Mouse (Mus musculus) midbrain, embryonic 14.5 days (tissue): ENCODE measurements around the gene Gpr15. TPM values are rescaled to one million over a fixed set of nuclear protein-coding genes. Genes with fewer than 3 reads are reported as not detected.

Experiments used
- ATAC-seq: fragments of 200-750 bp; cut with Nextera tagmentation; 2 replicates; pipeline ENCODE4 v1.8.0; 2017; ENCODE audit warnings: moderate number of reproducible peaks, moderate library complexity; ENCODE audit not compliant: low FRiP score, low TSS enrichment
- DNase-seq: peaks from one replicate; pipeline ENCODE4 v3.0.0-alpha.2; 2015
- H3K27ac ChIP-seq: fragments of 300-500 bp; sonication (generic); replicated peaks from 2 replicates; pipeline ENCODE4 v1.5.1; 2014; ENCODE audit warnings: mild to moderate bottlenecking, low read depth, low read length, moderate library complexity
- H3K27me3 ChIP-seq: fragments of 300-500 bp; sonication (generic); 2 replicates; pipeline ENCODE4 v1.6.1; 2014; ENCODE audit warnings: low read length, control low read depth, mixed read lengths; ENCODE audit not compliant: control insufficient read depth, insufficient read depth
- H3K36me3 ChIP-seq: fragments of 300-500 bp; sonication (generic); 2 replicates; pipeline ENCODE4 v1.6.1; 2014; ENCODE audit warnings: low read length, control low read depth; ENCODE audit not compliant: control insufficient read depth, insufficient read depth
- H3K4me1 ChIP-seq: fragments of 300-500 bp; sonication (generic); 2 replicates; pipeline ENCODE4 v1.6.1; 2014; ENCODE audit warnings: mild to moderate bottlenecking, antibody characterized with exemption, low read length, control low read depth; ENCODE audit not compliant: control insufficient read depth, insufficient read depth
- H3K4me2 ChIP-seq: fragments of 300-500 bp; sonication (generic); 2 replicates; pipeline ENCODE4 v1.6.1; 2014; ENCODE audit warnings: mild to moderate bottlenecking, low read length, moderate library complexity
- H3K4me3 ChIP-seq: fragments of 300-500 bp; sonication (generic); replicated peaks from 2 replicates; pipeline ENCODE4 v1.5.1; 2014; ENCODE audit warnings: low read depth, low read length
- H3K9ac ChIP-seq: fragments of 300-500 bp; sonication (generic); replicated peaks from 2 replicates; pipeline ENCODE4 v1.6.1; 2014; ENCODE audit warnings: mild to moderate bottlenecking, low read length, moderate library complexity
- H3K9me3 ChIP-seq: fragments of 300-500 bp; sonication (generic); 2 replicates; pipeline ENCODE4 v1.6.1; 2016; ENCODE audit warnings: low read length, control low read depth, mixed read lengths; ENCODE audit not compliant: control insufficient read depth
- WGBS: fragments of 180-500 bp; shearing (Covaris S2); extraction: QIAGEN DNeasy Blood & Tissue Kit; methylation state at CpG from one replicate; pipeline ENCODE4 v1.1.7; 2014; 5-methylcytosine and 5-hydroxymethylcytosine counted together
- polyA plus RNA-seq: library from polyadenylated mRNA; unstranded; fragments of >200 nt; fragmentation: Nextera tagmentation; extraction: Ambion mirVana; gene quantifications from 2 replicates; pipeline ENCODE4 v1.2.1, GENCODE M21; 2014

Gpr15 gene
- polyA plus RNA-seq = 0.13 TPM in 1 of 2 replicates, not detected in the other

DNA sequence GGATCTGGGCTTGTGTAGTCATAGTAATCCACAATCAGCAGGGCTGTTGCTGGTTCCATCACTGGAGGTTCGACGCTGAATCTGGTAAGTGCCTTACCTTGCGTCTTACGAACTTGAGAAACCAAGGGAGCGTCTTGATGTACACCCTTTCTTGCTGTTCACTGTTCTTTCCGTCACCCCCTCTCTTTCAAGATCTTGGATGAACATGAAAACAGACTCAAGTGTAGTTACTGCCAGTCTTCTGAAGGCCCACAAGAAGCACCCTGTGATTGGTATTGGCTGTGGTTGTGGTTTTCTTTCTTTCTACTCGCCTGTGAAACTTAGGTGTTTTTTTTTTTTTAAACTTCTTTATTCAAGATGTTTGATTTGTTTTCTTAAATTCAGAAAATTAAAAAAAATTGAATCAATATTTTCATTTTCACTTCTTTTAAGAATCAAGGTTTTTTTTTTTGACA lies at the start of gene Gpr15:
Gene Gpr15 (minus strand): TSS at position 405 of the 455 bp plus-strand sequence.
- H3K36me3 ChIP-seq = no peaks in the 10 kb centered on the region
- WGBS = 94% methylated on average over 7 of the region's 7 CpGs
- no peak within 1 kb of the TSS for H3K4me3 ChIP-seq
- H3K4me1 ChIP-seq = no peaks in the 10 kb centered on the region
- no peaks in the 10 kb centered on the region for H3K27me3 ChIP-seq
- no peak within 1 kb of the TSS for H3K9ac ChIP-seq
- no peaks in the 10 kb centered on the region for H3K9me3 ChIP-seq
- no peak within 1 kb of the TSS for H3K4me2 ChIP-seq
- no peak for ATAC-seq
- DNase-seq = no peak
- no peak within 1 kb of the TSS for H3K27ac ChIP-seq

DNA sequence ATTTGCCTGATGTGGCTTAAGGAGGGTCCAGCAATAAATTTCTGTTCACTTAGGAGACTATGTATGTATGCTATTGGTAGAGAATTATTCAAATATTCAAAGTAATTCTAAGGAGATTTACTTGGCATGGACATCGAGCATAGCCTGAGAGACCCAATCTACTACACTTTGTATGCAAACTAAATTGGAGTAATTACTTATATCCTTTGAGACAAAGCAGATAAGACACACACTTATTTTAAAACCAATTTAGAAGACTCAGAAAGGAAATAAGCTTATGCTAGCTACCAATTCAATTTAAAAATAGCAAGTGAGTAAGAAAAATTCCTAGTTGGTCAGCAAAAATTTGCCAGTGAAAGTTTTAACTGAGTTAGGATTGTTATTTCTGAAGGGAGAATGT lies 44.2 kb upstream of the Gpr15 start, which contains the start of gene Olfr172:
Gene Olfr172 (minus strand): TSS at position 101 of the 400 bp plus-strand sequence.
- no peaks in the 10 kb centered on the region for H3K4me1 ChIP-seq
- WGBS = 66% methylated on average over 1 of the region's 1 CpGs
- H3K36me3 ChIP-seq = no peaks in the 10 kb centered on the region
- no peak within 1 kb of the TSS for H3K4me2 ChIP-seq
- H3K4me3 ChIP-seq = no peak within 1 kb of the TSS
- ATAC-seq (no peak), DNase-seq (no peak)
- no peak within 1 kb of the TSS for H3K9ac ChIP-seq
- no peaks in the 10 kb centered on the region for H3K27me3 ChIP-seq
- peaks cover 2% of the 10 kb centered on the region; the same call in 1 of the 2 replicates for H3K9me3 ChIP-seq
- H3K27ac ChIP-seq = no peak within 1 kb of the TSS

DNA sequence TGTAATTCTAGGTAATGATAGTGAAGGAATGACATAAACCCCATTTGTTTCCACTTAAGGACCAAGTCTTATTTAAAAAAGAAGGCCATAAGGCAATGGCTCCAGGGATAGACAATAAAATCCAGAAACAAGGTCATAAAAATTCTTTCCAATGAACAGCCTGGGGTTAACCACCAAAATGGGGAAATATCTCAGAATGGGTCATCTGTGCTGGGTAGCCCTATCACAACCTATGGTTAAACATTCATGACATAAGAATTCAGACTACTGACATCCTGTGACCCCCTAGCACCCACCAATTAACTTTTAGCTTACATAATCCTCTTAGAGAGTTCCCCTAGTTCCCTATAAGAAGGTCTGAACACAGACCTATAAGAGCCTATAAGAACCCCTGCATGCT lies 37.3 kb upstream of the Gpr15 start:
- no peak overlapping the region for H3K27ac ChIP-seq
- no peaks in the 10 kb centered on the region for H3K9me3 ChIP-seq
- no peaks in the 10 kb centered on the region for H3K27me3 ChIP-seq
- H3K36me3 ChIP-seq = no peaks in the 10 kb centered on the region
- no peak overlapping the region for H3K4me2 ChIP-seq
- no peak for ATAC-seq
- DNase-seq = no peak
- H3K4me3 ChIP-seq = no peak overlapping the region
- H3K4me1 ChIP-seq = no peaks in the 10 kb centered on the region
- no peak overlapping the region for H3K9ac ChIP-seq

DNA sequence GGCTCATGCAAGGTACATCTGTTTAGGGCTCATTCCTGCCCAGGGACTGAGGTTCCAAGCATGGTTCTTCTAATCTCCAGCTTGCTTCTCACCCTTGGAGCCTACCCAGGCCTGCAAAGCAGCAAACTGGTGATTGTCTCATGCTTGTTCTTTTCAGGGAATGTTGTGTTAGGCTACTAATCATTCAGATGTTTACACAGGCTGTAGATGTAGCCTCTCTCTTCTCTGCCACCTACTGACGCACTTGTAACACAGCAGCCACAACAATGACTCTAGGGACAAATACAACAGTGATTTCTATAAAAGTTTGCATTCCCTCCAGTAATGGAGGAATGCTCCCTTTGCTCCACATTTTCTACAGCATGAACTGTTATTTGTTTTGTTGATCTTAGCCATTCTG lies 32.4 kb upstream of the Gpr15 start:
- ATAC-seq (no peak; the same call in 1 of the 2 replicates), DNase-seq (peak; percentile 8)
- Histone ChIP-seq H3K36me3 (no peaks in the 10 kb centered on the region), H3K4me1 (no peaks in the 10 kb centered on the region), H3K4me3 (no peak overlapping the region), H3K27ac (no peak overlapping the region), H3K27me3 (no peaks in the 10 kb centered on the region), H3K9me3 (no peaks in the 10 kb centered on the region), H3K9ac (no peak overlapping the region), H3K4me2 (no peak overlapping the region)
- 31% methylated on average over 1 of the region's 1 CpGs for WGBS

DNA sequence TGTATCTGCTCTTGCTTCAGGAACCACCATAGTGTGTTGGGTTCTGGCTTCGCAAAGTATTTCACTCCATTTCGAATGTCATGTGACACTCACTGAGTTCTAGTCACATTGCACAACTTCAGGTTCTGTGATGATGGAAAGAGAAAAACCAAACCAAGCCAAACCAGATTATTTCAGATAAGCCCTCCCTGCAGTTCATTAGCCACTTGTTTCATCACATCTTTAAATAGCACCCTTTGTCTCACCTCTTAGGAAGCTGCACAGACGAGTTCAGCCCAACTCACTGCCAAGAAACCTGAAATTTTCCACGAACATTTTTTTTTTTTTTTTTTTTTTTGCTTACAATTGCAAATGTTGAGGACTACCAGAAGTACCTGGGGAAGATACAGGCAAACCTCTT lies 27.8 kb upstream of the Gpr15 start:
- Histone ChIP-seq H3K4me2 (no peak overlapping the region), H3K27ac (no peak overlapping the region), H3K4me3 (no peak overlapping the region), H3K9me3 (no peaks in the 10 kb centered on the region), H3K36me3 (no peaks in the 10 kb centered on the region), H3K4me1 (no peaks in the 10 kb centered on the region), H3K9ac (no peak overlapping the region), H3K27me3 (no peaks in the 10 kb centered on the region)
- WGBS = 74% methylated on average over 4 of the region's 4 CpGs
- ATAC-seq (no peak), DNase-seq (no peak)

DNA sequence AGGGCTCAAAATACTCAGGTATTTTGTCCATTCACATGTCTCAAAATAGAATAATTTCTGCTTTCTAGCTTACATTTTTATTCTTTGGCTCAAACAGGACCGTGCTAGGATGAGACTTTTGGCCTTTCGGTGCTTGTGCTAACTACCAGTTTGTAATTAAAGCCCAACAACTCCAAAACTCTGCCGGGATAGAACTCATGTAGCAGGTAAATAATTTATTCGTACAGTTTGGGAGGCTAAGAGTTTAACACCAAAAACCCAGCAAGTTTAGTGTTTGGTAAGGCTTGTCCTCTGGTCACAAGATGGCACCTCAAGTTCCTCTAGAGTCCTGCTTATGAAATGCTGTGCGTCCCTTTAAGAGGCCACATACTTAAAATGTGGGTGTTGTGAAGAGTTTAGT lies 21.9 kb upstream of the Gpr15 start:
- Histone ChIP-seq H3K4me2 (no peak overlapping the region), H3K27ac (no peak overlapping the region), H3K27me3 (no peaks in the 10 kb centered on the region), H3K36me3 (no peaks in the 10 kb centered on the region), H3K4me1 (no peaks in the 10 kb centered on the region), H3K9ac (no peak overlapping the region), H3K9me3 (no peaks in the 10 kb centered on the region), H3K4me3 (no peak overlapping the region)
- DNase-seq = no peak
- WGBS = 90% methylated on average over 5 of the region's 5 CpGs
- no peak for ATAC-seq

DNA sequence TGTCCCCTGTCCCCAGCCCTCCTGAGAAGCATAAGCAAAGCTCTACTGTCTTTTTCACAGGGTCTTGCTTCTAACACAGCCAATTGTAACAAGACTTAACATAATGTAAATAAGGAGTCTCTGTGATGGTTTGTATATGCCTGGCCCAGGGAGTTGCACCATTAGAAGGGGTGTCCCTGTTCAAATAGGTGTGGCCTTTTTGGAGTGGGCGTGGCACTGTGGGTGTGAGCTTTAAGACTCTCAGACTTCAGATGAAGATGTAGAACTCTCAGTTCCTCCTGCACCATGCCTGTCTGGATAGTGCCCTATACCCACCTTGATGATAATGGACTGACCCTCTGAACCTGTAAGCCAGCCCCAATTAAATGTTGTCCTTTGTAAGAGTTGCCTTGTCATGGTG lies 19.9 kb upstream of the Gpr15 start:
- WGBS = 94% methylated on average over 1 of the region's 1 CpGs
- no peak overlapping the region for H3K4me2 ChIP-seq
- H3K9ac ChIP-seq = no peak overlapping the region
- ATAC-seq (no peak), DNase-seq (no peak)
- peaks cover 6% of the 10 kb centered on the region for H3K36me3 ChIP-seq
- no peaks in the 10 kb centered on the region for H3K27me3 ChIP-seq
- H3K27ac ChIP-seq = no peak overlapping the region
- no peaks in the 10 kb centered on the region for H3K9me3 ChIP-seq
- H3K4me3 ChIP-seq = no peak overlapping the region
- no peaks in the 10 kb centered on the region for H3K4me1 ChIP-seq

DNA sequence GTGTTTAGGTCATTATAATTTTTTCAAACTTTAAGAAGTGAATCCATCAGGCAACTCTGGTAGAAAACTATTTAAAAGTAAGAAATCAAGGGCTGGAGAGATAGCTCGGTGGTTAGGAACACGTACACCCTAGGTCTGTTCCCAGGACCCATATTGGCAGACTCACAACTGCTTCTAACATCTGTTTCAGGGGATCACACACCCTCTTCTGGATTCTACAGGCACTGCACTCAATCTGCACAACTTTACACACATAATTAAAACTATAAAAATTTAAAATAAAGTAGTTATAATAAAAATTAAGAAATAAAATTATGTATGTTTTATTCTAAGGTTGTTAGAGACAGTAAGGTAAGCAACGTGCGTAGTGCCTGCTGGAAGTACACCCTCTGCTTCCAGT lies 19.3 kb upstream of the Gpr15 start:
- Histone ChIP-seq H3K9me3 (no peaks in the 10 kb centered on the region), H3K9ac (no peak overlapping the region), H3K36me3 (peaks cover 11% of the 10 kb centered on the region), H3K4me1 (no peaks in the 10 kb centered on the region), H3K4me3 (no peak overlapping the region), H3K27me3 (no peaks in the 10 kb centered on the region), H3K27ac (no peak overlapping the region), H3K4me2 (no peak overlapping the region)
- 81% methylated on average over 4 of the region's 4 CpGs for WGBS
- DNase-seq (no peak), ATAC-seq (no peak)

DNA sequence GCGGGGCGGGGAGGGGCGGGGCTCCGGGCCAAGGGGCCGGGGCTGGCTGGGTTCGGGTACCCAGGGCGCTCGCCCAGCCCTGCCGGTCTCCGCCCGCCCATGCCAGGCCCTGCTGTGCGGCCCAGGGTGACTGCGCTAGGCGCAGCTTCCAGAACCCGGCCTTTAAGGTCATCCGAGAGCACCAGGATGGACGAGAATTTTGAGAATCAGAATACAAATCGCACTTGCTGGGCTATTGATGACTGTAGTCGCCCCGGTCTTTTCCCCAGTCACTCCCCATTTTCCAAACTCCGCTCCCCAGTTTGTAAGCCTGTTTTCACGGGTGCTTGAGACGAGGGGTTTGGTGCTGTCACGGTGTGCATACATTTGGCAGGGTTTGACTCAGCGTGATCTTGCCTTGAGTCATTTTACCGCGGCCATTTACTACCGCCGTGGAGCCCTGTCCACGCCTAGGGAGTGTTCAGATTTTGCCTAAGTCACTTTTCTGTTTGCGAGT lies 9.4 kb upstream of the Gpr15 start:
- Histone ChIP-seq H3K9ac (peak overlapping the region; percentile 80), H3K4me3 (peak overlapping the region; percentile 81), H3K9me3 (no peaks in the 10 kb centered on the region), H3K4me2 (peak overlapping the region; percentile 71), H3K36me3 (peaks cover 31% of the 10 kb centered on the region), H3K4me1 (peaks cover 6% of the 10 kb centered on the region; the same call in 1 of the 2 replicates), H3K27me3 (no peaks in the 10 kb centered on the region), H3K27ac (peak overlapping the region; percentile 86)
- WGBS = under 1% methylated on average over 30 of the region's 31 CpGs
- DNase-seq (peak; percentile 59), ATAC-seq (peak; percentile 92)
